Mouse (Mus musculus) natural killer cell, adult 2 months (primary cell): Measurements from ENCODE around the gene Dnajc5.
A peak's percentile ranks its signal among the peaks of the same experiment; 100 is the strongest.

Source experiments
- DNase-seq, 2 experiments: peaks; one replicate each; pipeline ENCODE4 v3.0.0; 2022; ENCODE audit warnings: low spot score in 2 of 2

Gene Dnajc5

DNA sequence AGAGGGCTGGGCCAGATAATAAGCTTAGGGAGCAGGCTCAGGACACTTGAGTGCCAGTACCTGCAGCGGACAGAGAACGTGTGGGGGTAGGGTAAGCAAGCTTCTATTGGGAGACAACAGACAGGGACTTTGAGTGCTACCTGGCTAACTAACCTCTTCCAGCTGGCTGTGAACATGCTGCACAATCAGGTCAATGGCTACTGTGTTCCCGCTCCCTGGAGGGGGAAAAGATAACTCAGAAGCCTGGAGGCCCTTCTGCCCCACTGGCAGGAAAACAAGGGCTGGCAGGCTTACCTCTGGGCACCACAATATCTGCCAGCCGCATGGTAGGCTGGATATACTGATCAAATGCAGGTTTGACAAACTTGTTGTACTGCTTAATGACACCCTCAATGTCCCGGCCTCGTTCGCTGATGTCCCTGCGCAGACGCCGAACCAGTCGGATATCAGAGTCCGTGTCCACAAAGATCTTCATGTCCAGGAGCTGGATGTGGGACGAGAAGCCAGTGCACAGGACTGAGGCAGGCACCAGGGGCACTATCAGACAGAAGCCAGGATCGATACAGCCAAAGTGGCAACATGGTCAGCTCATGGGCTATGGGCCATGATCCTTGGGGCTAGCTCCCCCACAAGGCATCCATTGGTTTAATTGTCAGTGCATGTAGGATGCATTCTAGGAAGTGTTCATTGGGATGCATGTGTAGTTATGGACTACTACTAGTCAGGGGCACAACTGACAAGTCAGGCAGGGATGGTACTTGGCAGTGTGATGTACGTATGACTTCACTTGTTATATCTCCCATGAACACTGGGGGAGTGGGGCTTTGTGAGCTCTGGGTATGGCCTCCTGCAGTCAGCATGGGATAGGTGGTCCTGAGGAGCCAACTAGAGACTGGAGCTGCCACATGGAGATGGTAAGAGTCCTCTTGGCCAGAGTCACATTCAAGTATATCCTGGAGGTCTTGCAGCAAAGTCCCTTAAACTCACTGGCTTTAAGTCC is 52.9 kb downstream of the Dnajc5 start:
- no peak for DNase-seq

DNA sequence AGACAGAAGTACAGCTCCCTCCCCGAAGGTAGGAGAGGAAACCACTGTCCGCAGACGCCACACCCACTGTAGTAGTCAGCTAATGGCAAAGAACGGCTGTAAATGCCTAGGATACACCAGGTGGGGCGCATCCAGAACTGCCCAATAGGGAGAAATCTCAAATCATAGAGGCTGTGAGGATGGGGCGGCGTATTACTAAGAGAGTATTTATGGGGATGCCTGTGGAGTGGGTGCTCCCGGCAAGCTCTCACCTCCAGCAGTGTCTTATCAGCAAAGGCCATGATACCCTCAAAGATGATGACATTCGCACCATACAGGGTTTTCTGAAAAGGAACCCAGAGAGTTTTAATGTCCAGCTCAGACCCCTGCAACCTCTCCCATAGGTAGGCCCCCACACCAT is 53.7 kb downstream of the Dnajc5 start:
- no peak for DNase-seq

- no peak for DNase-seq
Measured at GRCm38 (mm10) chr2:181574921-181575545, 54.7 kb downstream of the Dnajc5 start.

DNA sequence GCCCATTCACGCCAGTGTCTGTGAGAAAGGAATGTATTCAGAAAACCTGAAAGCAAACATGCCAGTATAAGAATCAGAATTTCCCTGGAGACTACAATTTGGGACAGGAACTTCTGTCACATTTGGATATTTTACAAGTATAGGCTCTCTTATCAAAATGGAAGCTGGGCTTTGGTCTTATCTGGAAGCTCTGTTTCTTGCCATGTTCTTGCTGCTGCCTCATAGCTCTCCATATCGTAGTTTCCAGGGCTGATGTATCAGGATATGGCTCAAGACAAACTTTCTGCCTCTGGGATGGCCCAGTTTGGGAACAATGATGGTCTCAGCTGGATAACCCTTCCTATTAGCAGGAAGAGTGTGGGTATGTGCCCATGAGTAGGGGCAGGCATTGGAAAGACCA is 56.3 kb downstream of the Dnajc5 start:
- DNase-seq = no peak

- DNase-seq = no peak
Measured at GRCm38 (mm10) chr2:181577126-181577525, 56.8 kb downstream of the Dnajc5 start.

- no peak for DNase-seq
Measured at GRCm38 (mm10) chr2:181577981-181578581, 57.8 kb downstream of the Dnajc5 start.

GRCm38 (mm10) chr2:181578790-181579618 is 58.7 kb downstream of the Dnajc5 start:
- DNase-seq = no peak

GRCm38 (mm10) chr2:181579681-181580080 is 59.4 kb downstream of the Dnajc5 start:
- DNase-seq = no peak

GRCm38 (mm10) chr2:181580131-181580772 is 60.0 kb downstream of the Dnajc5 start:
- DNase-seq = no peak

GRCm38 (mm10) chr2:181581016-181581401 is 60.7 kb downstream of the Dnajc5 start:
- DNase-seq = peak; percentile 83 to 86

- DNase-seq = peak; percentile 68 to 73
Measured at GRCm38 (mm10) chr2:181581402-181582120, 61.3 kb downstream of the Dnajc5 start.

DNA sequence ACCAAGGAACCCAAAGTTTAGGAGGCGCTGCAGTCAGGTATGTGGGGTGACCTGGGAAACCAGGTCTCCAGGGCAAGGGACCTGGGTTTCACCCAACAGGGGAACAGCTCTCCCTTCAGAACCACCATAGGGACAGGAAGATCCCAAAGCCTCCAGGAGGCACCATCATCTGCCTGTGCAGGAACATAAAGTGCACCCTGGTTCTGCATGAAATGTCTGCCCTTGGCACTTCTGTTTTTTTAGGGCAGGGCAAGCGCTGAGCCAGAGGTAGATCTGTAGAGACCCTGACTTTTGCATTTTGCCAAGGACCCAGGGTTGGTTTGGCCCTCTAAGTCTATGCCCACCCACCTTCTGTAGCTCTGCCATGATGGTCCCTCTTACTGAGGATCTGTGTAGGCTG is 62.1 kb downstream of the Dnajc5 start:
- no peak for DNase-seq

- DNase-seq = no peak
Measured at GRCm38 (mm10) chr2:181582939-181583338, 62.7 kb downstream of the Dnajc5 start.

- DNase-seq = no peak
Measured at GRCm38 (mm10) chr2:181583460-181584257, 63.4 kb downstream of the Dnajc5 start.

- no peak for DNase-seq
Measured at GRCm38 (mm10) chr2:181584411-181584942, 64.2 kb downstream of the Dnajc5 start, which contains the start of gene Uckl1. Uckl1 (minus strand) TSS chr2:181584892.

- DNase-seq = no peak
Measured at GRCm38 (mm10) chr2:181585506-181585905, 65.2 kb downstream of the Dnajc5 start.

DNA sequence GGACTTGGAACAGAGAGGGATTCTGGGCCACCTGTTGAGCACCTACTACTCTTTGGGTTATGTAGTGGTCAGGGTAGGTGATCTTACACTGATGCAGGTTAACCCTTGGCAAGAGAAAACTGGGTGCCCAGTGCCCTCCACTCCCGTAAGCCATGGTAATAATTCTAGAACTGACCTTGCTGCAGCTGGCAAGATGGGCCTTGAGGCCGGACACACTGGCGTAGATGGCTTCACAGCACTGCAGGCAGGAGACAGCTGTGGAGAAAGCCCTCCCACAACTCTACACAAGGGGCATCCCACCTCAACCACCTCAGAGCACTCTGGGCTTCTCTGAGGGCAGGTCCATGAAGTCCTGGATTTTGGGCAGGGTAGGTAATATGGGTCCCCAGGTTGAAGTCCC is 65.8 kb downstream of the Dnajc5 start:
- DNase-seq = no peak

DNA sequence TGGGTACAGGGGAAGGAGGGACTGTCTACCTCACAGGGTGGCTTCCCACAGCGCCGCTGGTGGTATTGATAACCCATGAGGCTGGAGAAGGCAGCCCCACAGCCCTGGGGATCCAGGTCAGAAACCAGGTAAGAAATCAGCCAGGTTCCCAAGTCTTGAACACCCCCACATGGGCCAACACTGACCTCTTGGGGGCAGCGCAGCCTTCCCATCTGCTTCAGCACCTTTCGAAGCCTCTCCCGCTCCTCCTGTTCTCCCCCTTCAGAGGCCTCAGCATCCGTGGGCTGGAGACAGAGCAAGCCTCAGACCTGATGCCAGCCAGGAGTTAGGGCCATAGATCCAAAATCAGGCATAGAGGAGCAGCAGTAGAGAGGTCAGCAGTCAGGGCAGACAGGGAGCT is 67.5 kb downstream of the Dnajc5 start:
- no peak for DNase-seq

DNA sequence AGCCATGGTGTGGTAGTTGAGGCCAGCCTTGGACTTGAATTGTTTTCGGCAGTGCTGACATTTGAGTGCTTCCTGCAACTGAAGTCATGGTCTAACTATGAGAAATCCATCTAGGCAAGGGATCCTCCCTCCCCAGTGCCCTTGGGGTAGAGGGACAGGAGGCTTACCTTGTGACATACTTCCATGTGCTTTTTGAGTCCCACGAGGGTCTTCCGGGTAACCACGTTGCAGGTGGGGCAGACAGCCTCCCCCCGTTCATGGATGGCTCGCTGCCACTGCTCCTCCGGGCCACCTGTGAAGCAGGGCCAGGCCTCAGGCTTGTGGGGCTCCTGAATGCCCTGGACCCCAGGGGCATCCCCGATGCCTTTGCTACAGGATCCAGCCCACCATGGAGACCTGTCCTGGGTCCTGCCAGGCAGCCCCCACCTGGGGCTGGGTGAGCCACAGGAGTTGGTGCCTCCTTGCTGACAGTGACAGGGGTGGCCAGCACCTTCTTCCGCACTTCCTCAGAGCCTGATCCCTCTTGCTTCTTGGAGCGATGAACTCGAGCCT is 68.0 kb downstream of the Dnajc5 start:
- DNase-seq = no peak
